Mouse (Mus musculus) liver, postnatal 0 days (tissue): ENCODE measurements around the gene Zdhhc12. TPM values are rescaled to one million over a fixed set of nuclear protein-coding genes. Genes with fewer than 3 reads are reported as not detected.

Source experiments
- ATAC-seq: fragments of 200-750 bp; cut with Nextera tagmentation; 2 replicates; pipeline ENCODE4 v1.8.0; 2017; ENCODE audit warnings: mild to moderate bottlenecking, moderate library complexity
- DNase-seq: peaks from one replicate; pipeline ENCODE4 v3.0.0-alpha.2; 2016
- H3K27ac ChIP-seq: fragments of 300-500 bp; sonication (generic); 2 replicates; pipeline ENCODE4 v1.5.1; 2014; ENCODE audit warnings: antibody characterized with exemption, moderate library complexity, mild to moderate bottlenecking, low read depth
- H3K27me3 ChIP-seq: fragments of 300-500 bp; sonication (generic); 2 replicates; pipeline ENCODE4 v1.6.1; 2014; ENCODE audit warnings: low read length, control low read depth, mixed read lengths; ENCODE audit not compliant: insufficient read depth
- H3K36me3 ChIP-seq: fragments of 300-500 bp; sonication (generic); replicated peaks from 2 replicates; pipeline ENCODE4 v1.6.1; 2014; ENCODE audit warnings: mild to moderate bottlenecking, control low read depth, low read length, moderate library complexity, mixed read lengths; ENCODE audit not compliant: insufficient read depth
- H3K4me1 ChIP-seq: fragments of 300-500 bp; sonication (generic); 2 replicates; pipeline ENCODE4 v1.6.1; 2014; ENCODE audit warnings: antibody characterized with exemption, mild to moderate bottlenecking, control low read depth; ENCODE audit not compliant: insufficient read depth
- H3K4me2 ChIP-seq: fragments of 300-500 bp; sonication (generic); 2 replicates; pipeline ENCODE4 v1.6.1; 2014; ENCODE audit warnings: low read depth, mild to moderate bottlenecking, low read length, moderate library complexity, mixed read lengths
- H3K4me3 ChIP-seq: fragments of 300-500 bp; sonication (generic); 2 replicates; pipeline ENCODE4 v1.5.1; 2014; ENCODE audit warnings: low read depth, low read length
- H3K9ac ChIP-seq: fragments of 300-500 bp; sonication (generic); replicated peaks from 2 replicates; pipeline ENCODE4 v1.6.1; 2014; ENCODE audit warnings: mild to moderate bottlenecking, moderate library complexity
- H3K9me3 ChIP-seq: fragments of 300-500 bp; sonication (generic); 2 replicates; pipeline ENCODE4 v1.6.1; 2016; ENCODE audit warnings: mild to moderate bottlenecking, control low read depth, low read length, mixed read lengths
- CTCF ChIP-seq: sonication (generic); IDR thresholded peaks from 2 replicates; pipeline ENCODE4 v1.5.1; 2016; ENCODE audit warnings: antibody characterized with exemption, low read depth
- EP300 ChIP-seq: IDR thresholded peaks from 2 replicates; pipeline ENCODE4 v1.6.1; 2016; ENCODE audit warnings: antibody characterized with exemption, low read depth, mild to moderate bottlenecking
- WGBS: fragments of 180-500 bp; shearing (Covaris S2); extraction: QIAGEN DNeasy Blood & Tissue Kit; methylation state at CpG from one replicate; pipeline ENCODE4 v1.1.7; 2014; ENCODE audit not compliant: insufficient replicate concordance; 5-methylcytosine and 5-hydroxymethylcytosine counted together
- polyA plus RNA-seq: library from polyadenylated mRNA; unstranded; fragments of >200 nt; fragmentation: Nextera tagmentation; extraction: Ambion mirVana; gene quantifications from 2 replicates; pipeline ENCODE4 v1.2.1, GENCODE M21; 2015

Zdhhc12 gene
- polyA plus RNA-seq, 1 experiment from 2014 or later: 25.1 TPM

GRCm38 (mm10) chr2:30078760-30079159 lies 14.7 kb downstream of the Zdhhc12 start:
- DNase-seq: no peak
- no peak overlapping the region for H3K27ac ChIP-seq
- 0 out of 2 replicates have a peak, but pooled peaks cover 2% of the 10 kb centered on the region for H3K36me3 ChIP-seq
- peaks cover 8% of the 10 kb centered on the region for H3K4me1 ChIP-seq
- no peaks in the 10 kb centered on the region for H3K9me3 ChIP-seq
- H3K27me3 ChIP-seq: no peaks in the 10 kb centered on the region
- H3K4me3 ChIP-seq: no peak overlapping the region
- no peak overlapping the region for H3K4me2 ChIP-seq
- no peak overlapping the region for H3K9ac ChIP-seq
- WGBS: 78% methylated on average over 4 of the region's 4 CpGs
- TF ChIP-seq CTCF: no peak
- no peak for ATAC-seq

- no peak for DNase-seq
- 18% methylated on average over 10 of the region's 10 CpGs for WGBS
- peak; percentile 18 for ATAC-seq
- peaks cover 3% of the 10 kb centered on the region; the same call in 1 of the 2 replicates for H3K36me3 ChIP-seq
- H3K4me2 ChIP-seq: peak overlapping the region; percentile 100
- no peaks in the 10 kb centered on the region for H3K27me3 ChIP-seq
- peaks cover 8% of the 10 kb centered on the region for H3K4me1 ChIP-seq
- no peaks in the 10 kb centered on the region for H3K9me3 ChIP-seq
- peak overlapping the region; percentile 74; the same call in 1 of the 2 replicates for H3K4me3 ChIP-seq
- H3K9ac ChIP-seq: no peak overlapping the region
- 0 out of 2 replicates have a peak overlapping the region, but pooled peaks have one; percentile 11 for H3K27ac ChIP-seq
- TF ChIP-seq EP300 (no peak), CTCF (no peak)
These were observed 15.1 kb downstream of the Zdhhc12 start for GRCm38 (mm10) chr2:30078349-30078712.

- Histone ChIP-seq H3K27ac (peak within 1 kb of the TSS; percentile 74), H3K27me3 (no peaks in the 10 kb centered on the region), H3K4me1 (peaks cover 8% of the 10 kb centered on the region), H3K9me3 (no peaks in the 10 kb centered on the region), H3K4me2 (peak within 1 kb of the TSS; percentile 100), H3K9ac (peak within 1 kb of the TSS; percentile 67), H3K36me3 (peaks cover 6% of the 10 kb centered on the region; the same call in 1 of the 2 replicates), H3K4me3 (peak within 1 kb of the TSS; percentile 74)
- TF ChIP-seq CTCF (peak; percentile 100), EP300 (no peak)
- 3% methylated on average over 53 of the region's 53 CpGs for WGBS
- peak; percentile 89 for DNase-seq
- peak; percentile 84 for ATAC-seq
These were observed 15.7 kb downstream of the Zdhhc12 start, which contains the start of gene Pkn3 for GRCm38 (mm10) chr2:30077502-30078348. Gene Pkn3 (plus strand): TSS chr2:30077684.

GRCm38 (mm10) chr2:30076959-30077358 lies 16.5 kb downstream of the Zdhhc12 start:
- peak overlapping the region; percentile 100 for H3K4me2 ChIP-seq
- no peak for TF ChIP-seq CTCF
- TF ChIP-seq EP300: no peak
- DNase-seq: no peak
- peak overlapping the region; percentile 74 for H3K4me3 ChIP-seq
- H3K9me3 ChIP-seq: no peaks in the 10 kb centered on the region
- no peaks in the 10 kb centered on the region for H3K27me3 ChIP-seq
- no peak overlapping the region for H3K9ac ChIP-seq
- H3K27ac ChIP-seq: no peak overlapping the region; the same call in 1 of the 2 replicates
- peak; percentile 7 for ATAC-seq
- peaks cover 8% of the 10 kb centered on the region for H3K4me1 ChIP-seq
- H3K36me3 ChIP-seq: peaks cover 7% of the 10 kb centered on the region; the same call in 1 of the 2 replicates
- WGBS: 55% methylated on average over 6 of the region's 6 CpGs

- ATAC-seq (no peak), DNase-seq (no peak)
- Histone ChIP-seq H3K27ac (no peak overlapping the region), H3K36me3 (peaks cover 7% of the 10 kb centered on the region; the same call in 1 of the 2 replicates), H3K9ac (no peak overlapping the region), H3K4me3 (no peak overlapping the region), H3K4me2 (no peak overlapping the region), H3K9me3 (no peaks in the 10 kb centered on the region), H3K27me3 (no peaks in the 10 kb centered on the region), H3K4me1 (peaks cover 8% of the 10 kb centered on the region)
- TF ChIP-seq EP300 (no peak), CTCF (no peak)
- 88% methylated on average over 8 of the region's 9 CpGs for WGBS
These were observed 17.0 kb downstream of the Zdhhc12 start for GRCm38 (mm10) chr2:30076439-30076838.

GRCm38 (mm10) chr2:30075625-30076024 lies 17.8 kb downstream of the Zdhhc12 start:
- Histone ChIP-seq H3K4me1 (peaks cover 8% of the 10 kb centered on the region), H3K9me3 (no peaks in the 10 kb centered on the region), H3K4me2 (no peak overlapping the region), H3K4me3 (no peak overlapping the region), H3K36me3 (peaks cover 8% of the 10 kb centered on the region), H3K27me3 (no peaks in the 10 kb centered on the region), H3K9ac (no peak overlapping the region), H3K27ac (no peak overlapping the region)
- DNase-seq: no peak
- no peak for TF ChIP-seq EP300
- no peak for TF ChIP-seq CTCF
- no peak for ATAC-seq
- 61% methylated on average over 3 of the region's 3 CpGs for WGBS
